Mouse (Mus musculus) gastrocnemius, adult 8-10 months (tissue): ENCODE data around the gene Aup1. TPM values are rescaled to one million over a fixed set of nuclear protein-coding genes. Genes with fewer than 3 reads are reported as not detected.

Experiments
- DNase-seq, 2 experiments: peaks; one replicate each; pipeline ENCODE4 v3.0.0; 2022; ENCODE audit warnings: low spot score in 2 of 2
- total RNA-seq, 4 experiments: library from RNA; stranded (reverse); gene quantifications; 2 replicates each; pipeline ENCODE4 v1.2.4; 2022

The Aup1 gene
- total RNA-seq, 4 experiments from 2014 or later, result 91.1 to 109 (median 102) TPM

DNA sequence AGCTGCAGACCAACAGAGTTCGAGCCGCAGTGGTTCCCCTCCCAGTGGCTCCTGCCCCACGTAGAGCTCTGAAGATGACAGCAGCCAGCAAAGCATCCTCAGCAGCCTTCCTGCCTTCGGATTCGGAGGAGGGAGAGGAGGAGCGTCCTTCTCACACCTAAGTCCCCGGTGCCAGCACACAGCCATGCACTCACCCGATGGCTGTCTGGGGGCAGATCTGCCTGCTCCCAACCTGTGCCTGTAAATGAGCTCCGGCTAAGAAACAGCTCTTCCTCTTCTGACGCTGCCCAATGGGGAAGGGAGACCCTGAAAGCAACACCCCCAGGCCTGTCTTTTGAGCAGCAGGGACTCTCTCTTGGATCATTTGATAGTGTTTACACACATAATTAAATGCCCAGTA, 24.5 kb upstream of the Aup1 start:
- no peak for DNase-seq

- DNase-seq, result no peak
Measured at GRCm38 (mm10) chr6:83031111-83031510, 23.2 kb upstream of the Aup1 start.

GRCm38 (mm10) chr6:83031921-83032590, 22.3 kb upstream of the Aup1 start:
- DNase-seq, result no peak

DNA sequence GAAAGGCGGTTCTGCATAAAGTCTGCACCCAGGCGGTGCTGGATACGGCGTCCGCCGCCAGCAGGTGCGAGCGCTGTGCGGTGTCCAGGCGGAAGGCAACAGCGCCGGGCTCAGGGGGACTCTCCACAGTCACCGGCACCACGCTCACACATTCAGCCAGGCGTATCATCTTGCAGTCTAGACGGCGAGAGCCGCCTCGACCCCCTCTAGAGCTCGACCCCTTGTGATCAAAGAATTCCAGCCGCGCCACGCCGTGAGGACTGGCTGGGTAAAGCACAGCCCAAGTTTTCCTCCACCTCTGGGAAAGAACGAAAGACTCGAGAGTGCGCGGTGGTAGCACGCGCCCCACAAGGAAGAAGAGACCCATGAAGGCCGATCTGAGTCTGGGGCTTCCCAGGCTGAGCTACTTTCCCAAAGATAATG, 21.5 kb upstream of the Aup1 start:
- no peak for DNase-seq

GRCm38 (mm10) chr6:83033249-83034185, 20.8 kb upstream of the Aup1 start, which contains the start of the genes Dok1 and Loxl3:
Dok1 (minus strand) TSS chr6:83033471.
Loxl3 (plus strand) TSS chr6:83034173.
- DNase-seq, result peak; percentile 33 to 53

DNA sequence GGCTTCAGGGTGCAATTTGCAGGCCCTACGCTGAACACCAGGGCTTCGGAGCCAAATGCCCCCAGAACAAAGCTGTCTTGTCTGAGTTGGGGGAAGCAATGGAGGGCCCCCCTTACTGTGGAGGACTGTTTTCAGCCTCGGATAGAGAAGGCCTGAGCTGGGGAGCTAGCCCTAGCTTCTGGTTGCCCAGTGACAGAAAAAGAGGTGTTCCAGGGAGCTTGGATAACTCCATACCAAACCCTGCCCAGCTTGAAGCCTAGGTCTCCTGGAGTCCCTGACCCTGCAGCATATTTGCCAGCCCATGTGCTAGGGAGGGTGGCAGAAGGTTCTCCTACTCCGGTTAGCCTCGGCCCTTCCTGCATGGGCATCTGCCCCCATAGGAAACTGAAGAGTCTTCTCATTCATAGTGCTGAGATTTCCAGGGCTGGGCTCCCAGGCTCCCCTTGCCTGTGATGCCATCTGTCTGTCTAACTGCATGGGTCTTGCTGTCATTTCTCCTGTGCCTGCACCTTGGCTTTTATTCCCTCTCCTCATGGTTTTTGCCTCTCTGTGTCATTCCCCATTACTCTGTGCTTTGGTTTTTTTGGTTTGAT, 19.8 kb upstream of the Aup1 start:
- no peak for DNase-seq

DNA sequence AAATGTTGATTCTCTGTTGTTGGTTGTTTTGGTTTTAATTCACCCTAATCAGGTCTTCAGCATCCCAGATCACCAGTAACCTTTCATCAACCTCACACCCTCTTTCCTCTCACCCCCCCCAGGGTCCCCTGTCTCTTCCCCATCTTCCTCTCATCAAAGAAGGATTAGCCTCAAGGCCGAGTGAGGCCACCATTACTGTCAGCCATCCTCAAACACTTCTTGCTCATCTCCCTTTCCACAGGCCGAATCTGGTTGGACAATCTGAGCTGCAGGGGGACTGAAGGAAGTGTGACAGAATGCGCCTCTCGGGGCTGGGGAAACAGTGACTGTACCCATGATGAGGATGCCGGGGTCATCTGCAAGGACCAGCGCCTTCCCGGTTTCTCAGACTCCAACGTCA, 17.1 kb upstream of the Aup1 start:
- DNase-seq, result no peak

DNA sequence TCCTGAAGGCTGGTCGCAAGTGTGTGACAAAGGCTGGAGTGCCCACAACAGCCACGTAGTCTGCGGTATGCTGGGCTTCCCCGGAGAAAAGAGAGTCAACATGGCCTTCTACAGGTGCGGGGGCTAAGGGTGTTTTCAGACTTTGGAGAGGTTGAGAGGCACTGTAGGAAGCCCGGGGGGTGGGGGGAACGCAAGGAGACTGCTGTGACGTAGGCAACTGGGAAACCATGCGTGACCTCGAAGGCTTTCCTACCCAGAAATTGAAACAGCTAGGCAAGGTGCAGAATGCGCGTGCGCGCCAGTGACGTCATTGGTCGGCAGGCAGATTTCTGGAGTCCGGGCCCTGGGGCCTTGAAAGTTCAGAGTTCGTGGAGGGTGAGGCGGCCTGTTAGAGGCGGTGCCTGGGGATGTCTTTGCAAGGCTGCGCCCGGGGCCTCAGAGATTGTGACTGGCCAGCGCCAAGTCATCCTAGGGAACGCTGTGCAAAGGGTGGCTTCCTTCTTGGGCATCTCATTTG, 15.8 kb upstream of the Aup1 start:
- peak; percentile 88 to 89 for DNase-seq

DNA sequence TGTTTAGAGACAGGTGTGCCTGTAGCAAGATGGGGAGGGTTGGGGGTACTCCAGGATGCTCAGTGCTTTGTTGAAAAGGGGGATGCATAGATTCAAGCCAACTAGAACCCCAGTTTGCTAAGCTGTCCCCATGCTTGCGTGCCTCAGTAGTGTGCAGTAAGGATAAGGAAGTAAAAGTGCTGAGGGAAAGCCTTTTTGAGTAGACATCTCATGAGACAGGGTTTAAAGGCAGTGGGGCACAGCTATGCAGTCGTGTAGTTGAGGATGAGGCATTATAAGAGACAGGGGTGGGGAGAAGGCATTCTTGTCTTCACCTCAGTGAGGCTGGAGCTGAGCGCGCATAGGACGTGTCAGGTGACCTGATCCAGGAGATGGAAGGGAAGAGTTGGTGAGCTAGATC, 13.7 kb upstream of the Aup1 start:
- DNase-seq, result no peak

GRCm38 (mm10) chr6:83043561-83043960, 10.8 kb upstream of the Aup1 start:
- DNase-seq, result no peak

DNA sequence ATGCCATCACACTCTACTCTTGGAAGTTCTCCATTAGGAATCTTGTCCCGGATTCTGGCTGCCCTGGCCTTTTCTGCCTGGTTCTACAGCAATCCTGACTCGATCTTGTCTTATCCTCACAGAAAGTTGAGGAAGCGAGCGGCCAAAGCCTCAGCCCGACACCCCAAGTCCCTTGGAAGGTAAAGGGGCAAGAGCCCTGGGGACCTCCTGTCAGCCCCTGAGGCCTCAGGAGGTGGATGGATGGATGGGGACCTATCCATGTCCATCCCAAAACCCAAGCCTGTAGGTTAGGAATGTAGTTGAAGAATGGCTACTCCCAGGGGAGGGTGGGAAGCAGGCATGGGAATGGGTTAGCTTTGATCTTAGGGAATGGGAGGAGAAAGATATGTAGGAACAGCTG, 10.3 kb upstream of the Aup1 start:
- DNase-seq, result no peak

GRCm38 (mm10) chr6:83044742-83045141, 9.6 kb upstream of the Aup1 start:
- DNase-seq, result no peak

DNA sequence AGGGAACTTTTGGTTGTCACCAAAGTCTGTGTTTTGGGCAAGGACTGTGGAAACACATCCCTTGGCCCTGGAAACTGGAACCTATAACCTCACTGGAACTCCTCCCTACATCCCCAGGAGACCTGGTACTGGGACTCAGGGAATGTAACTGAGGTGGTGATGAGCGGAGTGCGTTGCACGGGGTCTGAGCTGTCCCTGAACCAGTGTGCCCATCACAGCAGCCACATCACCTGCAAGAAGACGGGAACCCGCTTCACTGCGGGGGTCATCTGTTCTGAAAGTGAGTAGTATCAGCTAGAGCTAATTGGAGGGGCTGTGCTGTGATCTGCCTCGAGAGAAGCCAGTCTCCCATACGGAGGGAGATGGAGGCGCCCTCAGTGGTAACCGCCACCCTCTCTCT, 5.0 kb upstream of the Aup1 start:
- no peak for DNase-seq

GRCm38 (mm10) chr6:83053136-83053960, 973 bp upstream of the Aup1 start:
- DNase-seq, result no peak

DNA sequence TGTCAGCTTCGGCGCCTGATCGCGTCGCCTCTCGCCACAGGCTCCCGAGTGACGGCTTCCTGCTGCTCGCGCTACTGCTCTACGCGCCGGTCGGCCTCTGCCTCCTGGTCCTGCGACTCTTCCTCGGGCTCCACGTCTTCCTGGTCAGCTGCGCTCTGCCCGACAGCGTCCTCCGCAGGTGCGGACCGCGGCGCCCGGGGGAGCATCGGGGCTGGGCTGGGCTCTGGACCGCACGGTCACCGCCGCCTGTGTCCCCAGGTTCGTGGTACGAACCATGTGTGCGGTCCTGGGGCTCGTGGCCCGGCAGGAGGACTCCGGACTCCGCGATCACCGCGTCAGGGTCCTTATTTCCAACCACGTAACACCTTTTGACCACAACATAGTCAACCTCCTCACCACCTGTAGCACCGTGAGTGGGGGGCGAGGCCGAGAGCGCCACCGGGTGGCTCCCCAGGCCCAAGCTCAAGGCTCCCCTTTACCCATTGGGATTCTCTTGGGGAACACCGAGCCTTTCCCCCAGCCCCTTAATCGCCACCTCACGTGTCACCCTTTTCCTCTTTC, 630 bp downstream of the Aup1 start, which contains the start of gene Htra2:
Htra2 (minus strand) TSS at position 403 of the 561 bp plus-strand sequence.
- no peak for DNase-seq

DNA sequence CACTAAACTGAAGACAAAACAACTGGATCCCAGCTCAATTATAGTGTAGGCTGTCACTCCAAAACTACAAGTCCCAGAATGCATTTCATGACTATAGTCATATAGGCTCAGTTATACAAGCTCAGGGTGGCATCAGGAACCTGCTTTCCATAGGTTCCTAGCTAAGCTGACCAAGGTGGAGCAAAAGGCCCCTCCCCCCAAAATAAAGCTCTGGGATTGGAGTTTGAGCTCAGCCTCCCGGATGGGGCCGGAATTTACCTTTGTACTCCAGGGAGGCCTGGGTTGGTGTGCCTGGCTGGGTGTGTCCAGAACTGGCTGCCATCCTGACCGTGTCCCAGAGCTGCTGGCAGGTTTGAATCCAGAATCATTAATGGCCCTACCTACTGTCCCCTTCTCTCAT, 3.5 kb downstream of the Aup1 start, which contains the start of gene Dqx1:
Dqx1 (plus strand) TSS at position 55 of the 400 bp plus-strand sequence.
- no peak for DNase-seq

DNA sequence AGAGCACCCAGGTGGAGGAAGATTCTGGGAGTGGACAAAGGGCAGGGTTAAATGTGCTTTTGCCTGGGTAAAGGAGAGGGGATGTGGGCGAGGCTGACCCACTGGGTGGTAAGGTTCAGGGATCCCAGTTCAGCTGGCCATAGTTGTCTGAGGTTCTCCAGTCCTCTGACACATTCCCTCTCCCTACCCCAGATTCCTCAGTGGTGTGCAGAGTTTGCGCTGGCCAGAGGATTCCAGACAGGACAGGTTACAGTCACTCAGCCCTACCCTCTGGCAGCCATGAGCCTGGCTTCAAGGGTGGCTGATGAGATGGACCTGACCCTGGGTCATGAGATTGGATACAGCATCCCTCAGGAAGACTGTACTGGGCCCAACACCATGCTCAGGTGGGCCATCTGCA, 4.4 kb downstream of the Aup1 start:
- DNase-seq, result no peak

- DNase-seq, result no peak
Measured at GRCm38 (mm10) chr6:83065995-83066394, 11.7 kb downstream of the Aup1 start.

DNA sequence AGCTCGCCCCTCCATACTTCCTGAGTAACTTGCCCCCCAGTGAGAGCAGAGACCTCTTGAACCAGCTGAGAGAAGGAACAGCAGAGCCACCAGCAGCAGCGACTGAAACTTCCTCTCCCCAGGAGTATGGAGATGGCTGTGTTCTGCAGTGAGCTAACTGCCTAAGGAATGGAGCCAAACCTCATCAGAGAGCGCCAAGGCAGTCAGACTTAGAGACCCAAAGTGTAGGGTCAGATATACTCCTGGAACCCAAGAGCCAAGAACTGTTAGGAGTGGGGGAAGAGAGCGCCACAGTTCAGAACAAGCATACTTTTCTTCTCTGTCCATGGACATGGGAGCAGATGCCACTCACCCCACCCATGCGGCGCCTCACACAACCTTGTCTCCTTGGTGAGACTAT, 12.1 kb downstream of the Aup1 start:
- no peak for DNase-seq

- DNase-seq, result no peak
Measured at GRCm38 (mm10) chr6:83068221-83068620, 13.9 kb downstream of the Aup1 start.
